Mouse (Mus musculus) adrenal gland, postnatal 36 days (tissue): Measurements from ENCODE around the gene Vmn2r22. TPM values are rescaled to one million over a fixed set of nuclear protein-coding genes. Genes with fewer than 3 reads are reported as not detected.
"Not testable (repeated sequence)": the region's sequence is repeated elsewhere in the genome, so short reads cannot be mapped to it uniquely, and the experiment has no call there.

ENCODE experiments used
- DNase-seq, 2 experiments: peaks; one replicate each; pipeline ENCODE4 v3.0.0; 2021; ENCODE audit warnings: mixed read lengths in 1 of 2
- long read RNA-seq, 2 experiments: library from polyadenylated mRNA; stranded (forward); transcript quantifications; one replicate each; pipeline ENCODE4 v2.0.0; 2021; ENCODE audit warnings: borderline sequencing depth in 2 of 2
- total RNA-seq, 2 experiments: library from RNA; stranded (reverse); gene quantifications; 2 replicates each; pipeline ENCODE4 v1.2.3; 2021

The Vmn2r22 gene
- total RNA-seq, result not detected
- long read RNA-seq, experiment 1, result 0 reads
- long read RNA-seq, experiment 2, result 0 reads

GRCm38 (mm10) chr6:123650625-123651024 lies at the start of gene Vmn2r22:
TSS of gene Vmn2r22 (minus strand) at chr6:123650725.
- DNase-seq, result not testable (repeated sequence)

- DNase-seq, result no peak
Observed at GRCm38 (mm10) chr6:123697213-123697612, 46.7 kb upstream of the Vmn2r22 start.

- DNase-seq, result not testable (repeated sequence)
Observed at GRCm38 (mm10) chr6:123696639-123697038, 46.1 kb upstream of the Vmn2r22 start.

GRCm38 (mm10) chr6:123657040-123657439 lies 6.5 kb upstream of the Vmn2r22 start:
- no peak for DNase-seq

- not testable (repeated sequence) for DNase-seq
Observed at GRCm38 (mm10) chr6:123639394-123639793, 11.1 kb downstream of the Vmn2r22 start.

GRCm38 (mm10) chr6:123623784-123624183 lies 26.7 kb downstream of the Vmn2r22 start:
- DNase-seq, result not testable (repeated sequence)

- not testable (repeated sequence) for DNase-seq
Observed at GRCm38 (mm10) chr6:123588368-123588767, 62.2 kb downstream of the Vmn2r22 start.

GRCm38 (mm10) chr6:123587796-123588328 lies 62.7 kb downstream of the Vmn2r22 start:
- not testable (repeated sequence) for DNase-seq

GRCm38 (mm10) chr6:123583988-123584387 lies 66.5 kb downstream of the Vmn2r22 start:
- DNase-seq, result not testable (repeated sequence)

- not testable (repeated sequence) for DNase-seq
Observed at GRCm38 (mm10) chr6:123574698-123575097, 75.8 kb downstream of the Vmn2r22 start.

Other genes with a start within 250 kb of the Vmn2r22 start
- gene Vmn2r20, start 232.6 kb downstream of the Vmn2r22 start, total RNA-seq, result not detected
- not detected for gene Vmn2r21, start 117.3 kb downstream of the Vmn2r22 start, total RNA-seq
- not detected for gene Vmn2r23, start 51.9 kb upstream of the Vmn2r22 start, total RNA-seq
- gene Vmn2r24, start 128.2 kb upstream of the Vmn2r22 start, total RNA-seq, result not detected
- not detected for gene Vmn2r25, start 202.7 kb upstream of the Vmn2r22 start, total RNA-seq